Mouse (Mus musculus) myocyte (in vitro differentiated cells): ENCODE results near the gene Unc5c. TPM values are rescaled to one million over a fixed set of nuclear protein-coding genes. Genes with fewer than 3 reads are reported as not detected.

ENCODE experiments used
- H3K27me3 ChIP-seq: one replicate; pipeline ENCODE4 v1.6.1; 2011; ENCODE audit not compliant: control insufficient read depth, insufficient read depth, insufficient read length
- H3K36me3 ChIP-seq: one replicate; pipeline ENCODE4 v1.6.1; 2011; ENCODE audit not compliant: control insufficient read depth, insufficient read depth
- H3K4me2 ChIP-seq: one replicate; pipeline ENCODE4 v1.6.1; 2011; ENCODE audit warnings: low read depth, control low read depth
- H3K4me3 ChIP-seq: one replicate; pipeline ENCODE4 v1.5.1; 2011; ENCODE audit warnings: mild to moderate bottlenecking, control low read depth, moderate library complexity
- H3K79me2 ChIP-seq: one replicate; pipeline ENCODE4 v1.6.1; 2011; ENCODE audit not compliant: control insufficient read depth, insufficient read depth
- H3ac ChIP-seq: one replicate; pipeline ENCODE4 v1.6.1; 2011; ENCODE audit not compliant: control insufficient read depth, insufficient read length
- CEBPB ChIP-seq: IDR thresholded peaks from 2 replicates; pipeline ENCODE4 v1.6.1; 2011; ENCODE audit warnings: mild to moderate bottlenecking, moderate library complexity; ENCODE audit not compliant: poor library complexity, insufficient read depth, severe bottlenecking
- E2F4 ChIP-seq: IDR thresholded peaks from one replicate; pipeline ENCODE4 v1.6.1; 2011; ENCODE audit warnings: mild to moderate bottlenecking, control low read depth, moderate library complexity; ENCODE audit not compliant: insufficient read depth
- MAX ChIP-seq: IDR thresholded peaks from one replicate; pipeline ENCODE4 v1.6.1; 2011; ENCODE audit warnings: low read depth, mild to moderate bottlenecking, control low read depth
- MYOD1 ChIP-seq, 3 experiments: IDR thresholded peaks; one replicate each; pipeline ENCODE4 v1.6.1; 2011; ENCODE audit warnings: control low read depth in 2 of 3, low read depth in 2 of 3, mild to moderate bottlenecking in 2 of 3, moderate library complexity in 1 of 3; ENCODE audit not compliant: insufficient read length in 2 of 3, control insufficient read depth in 1 of 3
- MYOG ChIP-seq, 3 experiments: IDR thresholded peaks; one replicate each; pipeline ENCODE4 v1.6.1; 2011; ENCODE audit warnings: control low read depth in 2 of 3, low read depth in 2 of 3, mild to moderate bottlenecking in 2 of 3; ENCODE audit not compliant: insufficient read length in 2 of 3, control insufficient read depth in 1 of 3, insufficient read depth in 1 of 3
- POLR2A ChIP-seq: IDR thresholded peaks from one replicate; pipeline ENCODE4 v1.6.1; 2011; ENCODE audit warnings: low read depth, mild to moderate bottlenecking, control low read depth, moderate library complexity; ENCODE audit not compliant: insufficient read length
- POLR2AphosphoS2 ChIP-seq: IDR thresholded peaks from one replicate; pipeline ENCODE4 v1.6.1; 2011; ENCODE audit warnings: low read depth, control low read depth; ENCODE audit not compliant: insufficient read length
- REST ChIP-seq: IDR thresholded peaks from one replicate; pipeline ENCODE4 v1.6.1; 2011; ENCODE audit warnings: mild to moderate bottlenecking, control low read depth, moderate library complexity; ENCODE audit not compliant: insufficient read depth, insufficient read length
- SRF ChIP-seq: IDR thresholded peaks from one replicate; pipeline ENCODE4 v1.6.1; 2011; ENCODE audit warnings: low read depth; ENCODE audit not compliant: control insufficient read depth, insufficient read length
- TCF12 ChIP-seq: IDR thresholded peaks from one replicate; pipeline ENCODE4 v1.6.1; 2011; ENCODE audit warnings: mild to moderate bottlenecking, control low read depth; ENCODE audit not compliant: poor library complexity, insufficient read depth, severe bottlenecking
- TCF3 ChIP-seq: IDR thresholded peaks from one replicate; pipeline ENCODE4 v1.6.1; 2011; ENCODE audit warnings: low read depth, control low read depth; ENCODE audit not compliant: insufficient read length
- USF1 ChIP-seq: IDR thresholded peaks from one replicate; pipeline ENCODE4 v1.6.1; 2011; ENCODE audit warnings: low read depth, mild to moderate bottlenecking, control low read depth, moderate library complexity
- polyA plus RNA-seq: library from polyadenylated mRNA; unstranded; fragments of >200 nt; fragmentation: generic; extraction: Trizol; gene quantifications from one replicate; pipeline ENCODE4 v1.2.1, GENCODE M21; 2012; ENCODE audit warnings: missing spikeins

The Unc5c gene
- polyA plus RNA-seq, 1 experiment: 1.00 TPM

DNA sequence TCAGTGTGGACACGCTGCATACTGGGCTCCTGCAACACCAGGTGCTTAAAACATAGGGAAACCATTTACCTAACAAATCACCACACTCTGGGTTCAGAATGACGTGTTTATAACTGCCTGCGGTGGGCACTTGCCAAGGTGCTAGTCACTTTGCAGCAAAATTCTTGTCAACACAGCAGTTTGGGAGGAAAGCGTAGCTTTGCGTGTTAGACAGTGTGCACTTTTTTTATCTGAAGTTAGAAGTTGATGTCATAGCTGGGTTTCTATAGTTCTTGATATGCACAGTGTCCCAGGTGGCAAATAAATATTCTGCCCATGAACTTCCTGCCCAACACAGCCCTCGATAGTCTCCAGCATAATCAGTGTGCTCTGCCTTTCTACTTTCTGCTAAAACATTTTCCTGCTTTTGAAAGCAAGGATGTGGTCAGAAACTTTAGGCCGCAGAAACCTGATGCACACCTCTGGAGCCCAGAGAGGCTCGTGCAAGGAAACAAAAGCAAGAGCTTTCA, 313.4 kb downstream of the Unc5c start:
- H3ac ChIP-seq: no peak overlapping the region
- H3K4me2 ChIP-seq: no peak overlapping the region
- TF ChIP-seq E2F4: no peak
- no peak for TF ChIP-seq USF1
- no peak for TF ChIP-seq SRF
- TF ChIP-seq REST: no peak
- no peak for TF ChIP-seq CEBPB
- no peak for TF ChIP-seq POLR2AphosphoS2
- TF ChIP-seq MYOD1 (IDR thresholded peaks at IDR 0.05; ENCODE audit: control insufficient read depth in 1 of 3, insufficient read length in 2 of 3, low read depth in 2 of 3): no peak
- no peak for TF ChIP-seq TCF12
- TF ChIP-seq TCF3: no peak
- TF ChIP-seq MAX: no peak
- TF ChIP-seq POLR2A: no peak
- no peak for TF ChIP-seq MYOG (IDR thresholded peaks at IDR 0.05; ENCODE audit: control insufficient read depth in 1 of 3, insufficient read depth in 1 of 3, insufficient read length in 2 of 3, low read depth in 2 of 3)
- H3K27me3 ChIP-seq: no peaks in the 10 kb centered on the region
- no peaks in the 10 kb centered on the region for H3K36me3 ChIP-seq
- no peak overlapping the region for H3K4me3 ChIP-seq
- H3K79me2 ChIP-seq: no peaks in the 10 kb centered on the region

DNA sequence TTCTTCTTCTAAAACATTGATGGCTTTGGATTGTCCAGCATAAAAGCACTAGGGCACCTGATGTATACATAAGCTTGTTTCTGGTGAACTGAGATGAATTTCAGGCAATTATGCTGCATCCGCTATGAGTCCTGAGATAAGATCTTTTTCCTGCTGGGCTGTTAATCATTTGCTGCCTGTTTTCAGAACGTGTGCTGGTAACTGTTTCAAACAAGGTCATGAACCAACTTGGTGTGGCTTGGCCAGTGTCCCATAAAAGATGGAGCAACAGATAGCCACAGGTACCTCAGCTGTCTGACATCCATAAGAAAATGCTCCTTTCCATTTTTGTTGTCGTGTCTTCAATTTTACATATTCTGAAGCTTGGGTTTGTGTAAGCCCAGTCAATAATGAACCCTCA, 314.2 kb downstream of the Unc5c start:
- Histone ChIP-seq H3K79me2 (no peaks in the 10 kb centered on the region), H3K27me3 (no peaks in the 10 kb centered on the region), H3K4me3 (no peak overlapping the region), H3K4me2 (no peak overlapping the region), H3K36me3 (no peaks in the 10 kb centered on the region), H3ac (no peak overlapping the region)
- TF ChIP-seq POLR2AphosphoS2 (no peak), MAX (no peak), TCF3 (no peak), USF1 (no peak), CEBPB (no peak), MYOD1 (IDR thresholded peaks at IDR 0.05; ENCODE audit: control insufficient read depth in 1 of 3, insufficient read length in 2 of 3, low read depth in 2 of 3) (no peak), MYOG (IDR thresholded peaks at IDR 0.05; ENCODE audit: control insufficient read depth in 1 of 3, insufficient read depth in 1 of 3, insufficient read length in 2 of 3, low read depth in 2 of 3) (no peak), TCF12 (no peak), E2F4 (no peak), SRF (no peak), REST (no peak), POLR2A (no peak)

DNA sequence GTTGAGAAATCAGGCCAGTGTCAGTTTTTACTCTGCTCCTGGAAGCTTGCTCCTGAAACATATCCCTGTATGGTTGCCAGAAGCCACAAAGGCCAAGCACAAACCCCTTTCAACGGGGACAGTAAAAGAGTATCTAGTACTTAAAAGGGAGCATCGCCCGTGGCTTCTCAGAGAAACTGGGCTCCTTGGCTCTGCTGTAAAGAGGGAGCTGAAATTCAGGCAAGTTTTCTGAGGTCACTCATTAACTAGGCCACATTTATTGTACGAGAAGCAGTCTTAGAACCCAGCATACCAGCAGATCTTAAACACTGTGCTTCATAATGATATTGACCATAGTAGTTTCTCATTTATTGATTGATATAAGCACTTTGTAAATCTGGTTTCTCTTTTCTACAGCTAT, 317.5 kb downstream of the Unc5c start:
- Histone ChIP-seq H3ac (no peak overlapping the region), H3K4me3 (no peak overlapping the region), H3K27me3 (no peaks in the 10 kb centered on the region), H3K79me2 (no peaks in the 10 kb centered on the region), H3K4me2 (no peak overlapping the region), H3K36me3 (no peaks in the 10 kb centered on the region)
- TF ChIP-seq TCF12: no peak
- TF ChIP-seq MYOG (IDR thresholded peaks at IDR 0.05; ENCODE audit: control insufficient read depth in 1 of 3, insufficient read depth in 1 of 3, insufficient read length in 2 of 3, low read depth in 2 of 3): no peak
- no peak for TF ChIP-seq TCF3
- TF ChIP-seq SRF: no peak
- TF ChIP-seq CEBPB: no peak
- TF ChIP-seq USF1: no peak
- TF ChIP-seq POLR2AphosphoS2: no peak
- no peak for TF ChIP-seq POLR2A
- no peak for TF ChIP-seq MYOD1 (IDR thresholded peaks at IDR 0.05; ENCODE audit: control insufficient read depth in 1 of 3, insufficient read length in 2 of 3, low read depth in 2 of 3)
- no peak for TF ChIP-seq MAX
- TF ChIP-seq REST: no peak
- no peak for TF ChIP-seq E2F4

DNA sequence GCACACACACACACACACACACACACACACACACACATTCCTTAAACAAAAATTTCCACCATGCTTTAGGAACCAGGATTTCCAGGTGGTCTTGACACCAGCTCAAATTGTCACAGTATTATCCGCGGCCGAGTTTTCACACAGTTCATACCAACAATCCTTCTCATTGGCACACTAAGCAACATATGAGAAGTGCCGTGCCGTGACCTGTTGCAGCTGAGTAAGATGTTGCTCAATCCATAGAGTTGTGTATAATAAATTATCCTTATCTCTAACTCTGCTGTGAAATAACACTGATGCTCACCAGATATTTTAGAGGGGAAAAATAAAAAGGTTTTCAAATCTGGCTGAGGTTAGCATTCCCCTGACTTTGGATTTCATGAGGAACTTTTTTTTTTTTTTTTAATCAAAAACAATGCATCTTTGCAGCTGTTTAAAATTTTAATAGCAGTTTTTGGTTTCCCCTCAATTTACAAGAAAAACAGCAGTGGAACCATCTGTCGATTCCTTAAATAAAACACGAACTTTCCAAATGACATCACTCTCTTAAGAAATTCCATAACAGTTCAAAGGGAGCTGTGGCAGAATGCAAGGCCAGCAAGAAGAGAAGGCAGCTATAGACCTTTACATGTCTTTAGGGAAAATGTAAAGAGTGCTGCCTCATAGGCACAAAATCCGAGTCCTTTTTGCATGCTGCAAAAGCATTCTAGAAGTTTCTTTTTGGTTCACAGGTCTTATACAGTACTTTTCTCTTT, 326.2 kb downstream of the Unc5c start:
- no peaks in the 10 kb centered on the region for H3K36me3 ChIP-seq
- peak overlapping the region; percentile 56 for H3K4me2 ChIP-seq
- no peaks in the 10 kb centered on the region for H3K27me3 ChIP-seq
- peak; percentile 82 for TF ChIP-seq CEBPB
- TF ChIP-seq SRF: no peak
- H3ac ChIP-seq: no peak overlapping the region
- no peak overlapping the region for H3K4me3 ChIP-seq
- H3K79me2 ChIP-seq: no peaks in the 10 kb centered on the region

DNA sequence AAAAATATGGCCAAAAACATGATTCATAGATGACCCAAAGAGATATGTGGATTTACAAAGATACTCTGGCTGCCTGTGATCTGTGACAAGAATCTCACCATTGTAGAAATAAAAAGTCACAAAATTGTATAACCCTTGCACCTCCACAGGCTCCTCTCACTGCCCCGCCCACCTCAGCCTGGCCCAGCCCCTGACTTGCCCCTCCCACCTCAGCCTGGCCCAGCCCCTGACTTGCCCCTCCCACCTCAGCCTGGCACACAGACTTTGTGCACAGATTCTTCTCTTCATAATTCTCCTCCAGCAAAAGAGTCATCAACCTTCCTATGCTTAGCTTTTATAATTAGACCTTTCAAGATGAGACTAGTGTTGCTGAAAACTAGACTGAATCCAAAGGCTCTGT, 327.1 kb downstream of the Unc5c start:
- H3ac ChIP-seq: no peak overlapping the region
- TF ChIP-seq E2F4 (no peak), MAX (no peak), POLR2A (no peak)
- H3K27me3 ChIP-seq: no peaks in the 10 kb centered on the region
- no peaks in the 10 kb centered on the region for H3K36me3 ChIP-seq
- H3K79me2 ChIP-seq: no peaks in the 10 kb centered on the region
- peak overlapping the region; percentile 56 for H3K4me2 ChIP-seq
- no peak overlapping the region for H3K4me3 ChIP-seq
